Mouse (Mus musculus): Measurements from ENCODE around the gene Gm14819.
"Not testable (repeated sequence)": the region's sequence is repeated elsewhere in the genome, so short reads cannot be mapped to it uniquely, and the experiment has no call there.

DNA sequence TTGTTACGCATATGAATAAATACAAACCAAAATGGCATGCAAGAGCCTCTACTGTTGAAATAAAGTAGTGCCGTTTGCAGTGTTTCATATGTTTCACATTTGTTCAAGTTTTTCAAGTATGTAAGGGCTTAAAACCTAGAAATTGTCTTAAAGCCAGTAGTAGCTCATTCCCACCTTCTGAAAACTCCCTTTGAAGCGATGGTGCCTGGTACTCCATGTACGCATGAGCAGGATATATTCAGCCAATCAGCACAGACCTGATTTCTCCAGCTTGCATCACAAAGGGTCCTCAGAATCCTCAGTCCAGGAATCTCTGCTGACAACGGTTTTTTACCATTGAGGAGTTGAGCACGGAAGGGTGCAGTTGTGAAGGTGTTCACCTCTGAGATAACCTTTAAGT is at the start of gene Gm14819:
- TF ChIP-seq CTCF (IDR thresholded peaks at IDR 0.05; ENCODE audit: extremely low read depth, insufficient read depth, insufficient read length, insufficient replicate concordance); POLR2A (IDR thresholded peaks at IDR 0.05; ENCODE audit: low read depth, low read length): not testable (repeated sequence)
